Mouse (Mus musculus): ENCODE measurements at regions not wholly inside any gene's neighbourhood (a gene's known extent, or its start where the extent isn't known, plus 50 kb on each side); places are given as distances from the start of the nearest gene placed in this dataset.

DNA sequence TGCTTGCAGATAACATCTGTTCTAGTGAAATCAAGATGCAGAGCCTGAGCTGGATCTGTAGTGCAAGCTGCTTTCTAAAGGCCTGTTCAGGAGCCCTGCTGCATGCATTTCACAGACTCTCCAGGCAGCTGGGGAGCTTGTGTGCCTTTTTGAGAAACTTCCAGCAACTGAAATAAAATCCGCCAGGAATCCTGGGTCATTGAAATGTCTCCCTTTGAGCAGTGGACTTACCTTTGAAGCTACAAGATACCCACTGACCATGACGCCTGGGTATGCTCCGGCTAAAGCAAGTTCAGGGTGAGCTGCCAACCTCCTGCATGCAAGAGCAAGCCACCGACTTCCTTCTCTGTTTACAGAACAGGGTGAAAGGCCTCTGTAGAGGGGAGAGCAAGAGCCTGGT lies 278.7 kb downstream of the Cenpw start:
- DNase-seq = no peak

DNA sequence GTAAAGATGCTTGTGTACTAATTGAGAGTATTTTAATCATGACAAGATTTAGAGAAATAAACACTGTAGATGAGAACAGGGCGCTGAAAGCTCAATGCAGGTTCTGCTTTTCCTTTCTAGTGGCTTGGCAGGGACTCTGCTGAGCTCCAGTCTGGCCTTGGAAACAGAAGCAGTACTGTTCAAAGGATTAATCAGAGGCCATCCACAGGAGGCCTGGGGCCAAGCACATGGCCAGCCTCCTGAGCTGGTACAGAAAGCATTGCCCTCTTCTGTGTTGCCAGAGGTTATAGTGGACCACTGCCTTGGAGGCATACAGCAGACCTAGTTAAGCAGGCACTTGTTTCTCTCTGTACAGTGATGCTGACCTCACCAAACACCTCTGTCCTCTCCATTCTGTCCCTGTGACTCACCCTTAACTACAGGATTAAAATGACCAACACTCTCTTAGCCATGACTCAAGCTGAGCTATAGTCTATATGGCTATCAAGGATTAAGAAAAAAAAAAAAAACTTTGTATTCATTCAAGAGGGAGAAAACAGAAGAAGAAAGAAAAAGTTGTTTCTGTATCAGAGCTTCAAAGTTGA lies 302.5 kb downstream of the Cenpw start:
- no peak for DNase-seq

DNA sequence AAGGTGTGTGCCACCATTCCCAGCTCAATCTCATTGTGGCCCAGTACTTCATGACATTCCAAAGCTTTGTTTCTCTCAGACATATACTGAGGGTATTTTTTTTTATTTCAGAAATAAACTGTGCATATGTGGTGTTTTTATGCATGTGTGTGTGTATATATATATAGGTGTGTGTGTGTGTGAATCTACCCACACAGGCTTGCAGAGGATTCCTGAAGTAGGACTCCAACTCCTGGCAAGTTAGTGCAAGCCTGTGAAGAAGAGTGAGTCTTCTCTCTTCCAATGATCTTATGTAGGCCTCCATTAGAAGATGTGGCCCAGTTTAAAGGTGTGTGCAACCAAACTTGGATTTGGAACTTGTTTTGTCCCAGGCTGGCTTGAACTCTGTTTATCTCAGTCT lies 328.9 kb upstream of the Rspo3 start:
- DNase-seq = no peak

DNA sequence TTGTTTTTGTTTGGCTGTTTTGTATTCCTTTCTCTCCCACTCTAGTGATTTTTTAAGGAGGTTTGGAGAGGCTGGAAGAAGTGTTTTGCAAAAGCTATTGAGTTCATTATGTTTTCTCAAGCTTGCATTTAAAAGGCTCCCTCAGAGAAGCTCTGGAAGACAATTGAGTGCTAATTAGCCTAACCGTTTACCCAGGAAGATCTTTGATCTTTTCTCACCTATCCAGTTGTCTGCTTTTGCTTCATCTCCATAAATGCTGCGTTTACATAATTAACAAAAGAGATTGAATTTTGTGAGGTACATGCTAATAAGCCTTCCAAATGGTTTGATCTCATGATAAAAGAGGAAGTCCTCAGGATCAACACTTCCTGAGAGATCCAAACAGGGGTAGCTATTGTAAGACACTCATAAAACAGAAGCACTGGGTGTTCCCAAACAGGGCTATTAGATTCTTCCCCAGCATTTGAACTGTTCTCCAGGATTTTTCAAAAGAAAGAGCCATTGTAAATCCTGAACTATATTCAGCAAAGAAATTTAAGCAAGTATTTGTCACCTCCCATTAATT lies 320.2 kb upstream of the Rspo3 start:
- DNase-seq = no peak

GRCm38 (mm10) chr10:29852516-29852915 lies 316.8 kb upstream of the Rspo3 start:
- no peak for DNase-seq

GRCm38 (mm10) chr10:29824939-29825658 lies 289.4 kb upstream of the Rspo3 start:
- no peak for DNase-seq

- no peak for DNase-seq
These were observed 288.7 kb upstream of the Rspo3 start for GRCm38 (mm10) chr10:29824413-29824812.

DNA sequence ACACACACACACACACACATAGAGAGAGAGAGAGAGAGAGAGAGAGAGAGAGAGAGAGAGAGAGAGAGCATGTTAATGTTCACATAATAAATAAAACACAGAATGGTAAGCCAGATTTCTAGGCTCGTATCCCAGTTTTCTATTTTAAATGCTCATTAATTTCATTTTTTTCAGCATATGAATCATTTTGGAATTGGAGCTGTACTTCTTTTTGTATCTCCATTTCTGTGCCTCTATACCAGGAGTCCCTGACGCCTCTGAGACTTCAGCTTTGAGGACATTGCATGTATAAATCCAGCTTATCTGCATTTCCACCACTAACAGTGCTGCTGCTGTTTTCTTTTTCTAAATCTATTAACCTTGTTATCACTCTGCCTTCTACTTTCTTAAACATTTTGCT lies 287.5 kb upstream of the Rspo3 start:
- DNase-seq = no peak

- DNase-seq = peak; percentile 52
These were observed 268.4 kb upstream of the Rspo3 start for GRCm38 (mm10) chr10:29803915-29804545.

GRCm38 (mm10) chr10:29802637-29803036 lies 267.0 kb upstream of the Rspo3 start:
- DNase-seq = no peak

DNA sequence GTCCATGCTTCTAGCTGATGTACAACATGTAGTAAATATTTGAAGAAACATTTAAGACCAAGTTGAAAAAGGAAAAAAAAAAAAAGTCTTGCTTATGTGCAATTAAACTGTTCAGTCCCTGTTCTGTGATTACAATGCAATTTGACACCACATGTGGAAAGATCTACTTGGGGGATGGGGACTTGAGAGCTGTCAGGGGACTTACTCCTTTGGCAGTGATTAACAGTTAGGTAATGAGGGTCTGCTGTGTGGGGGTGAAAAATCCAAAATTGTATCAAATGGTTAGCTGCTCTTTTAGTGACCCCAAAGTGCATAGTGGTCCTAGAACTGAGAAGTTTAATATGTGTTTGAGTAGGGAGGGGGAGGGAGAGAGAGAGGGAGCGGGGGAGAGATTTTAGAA lies 259.0 kb upstream of the Rspo3 start:
- DNase-seq = no peak

DNA sequence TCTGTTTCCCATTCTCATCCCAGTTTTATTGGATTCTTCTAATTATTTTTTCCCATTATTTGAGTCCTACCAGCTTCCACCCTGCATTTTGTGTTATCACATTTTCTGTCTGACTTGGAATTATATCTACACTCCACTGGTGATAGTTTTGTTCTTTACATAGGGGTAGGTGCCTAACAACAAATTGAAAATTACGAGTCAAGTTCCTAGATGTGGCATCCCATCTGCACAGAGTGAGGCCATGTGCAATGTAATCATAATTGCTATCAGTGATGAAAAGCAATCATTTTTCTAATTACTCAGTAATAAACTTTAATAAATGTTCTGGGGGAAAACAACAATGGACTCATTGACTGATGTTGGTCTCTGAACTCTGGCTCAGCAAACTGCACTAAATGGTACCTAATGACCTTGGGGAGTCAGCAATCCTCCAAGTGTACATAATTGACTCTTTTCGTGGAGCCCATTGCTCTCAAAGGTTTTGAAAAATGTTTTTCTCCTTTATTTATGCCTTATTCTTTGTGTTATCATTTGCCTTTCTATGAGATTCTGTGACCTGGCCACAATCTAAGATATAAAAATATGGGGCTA lies 250.6 kb upstream of the Rspo3 start:
- no peak for DNase-seq

DNA sequence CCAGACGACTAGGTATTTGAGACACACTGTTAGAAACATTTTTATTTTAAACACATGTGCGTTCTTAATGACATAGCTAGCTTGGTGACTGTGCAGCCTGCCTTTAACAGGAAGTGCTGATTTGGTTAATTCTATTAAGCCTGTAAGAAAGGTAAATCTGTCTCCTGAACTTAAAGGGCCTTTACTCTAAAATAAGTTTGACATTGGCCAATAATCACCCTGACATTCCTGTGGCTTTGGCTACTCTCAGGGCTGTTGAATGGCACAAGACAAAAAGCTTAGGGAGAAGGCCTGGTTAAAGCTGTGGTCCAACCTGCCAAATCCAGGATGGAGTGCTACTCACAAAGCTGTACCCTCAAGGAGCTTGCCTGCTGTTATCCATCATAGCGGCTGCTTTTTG lies 201.0 kb upstream of the Rspo3 start:
- no peak for DNase-seq

DNA sequence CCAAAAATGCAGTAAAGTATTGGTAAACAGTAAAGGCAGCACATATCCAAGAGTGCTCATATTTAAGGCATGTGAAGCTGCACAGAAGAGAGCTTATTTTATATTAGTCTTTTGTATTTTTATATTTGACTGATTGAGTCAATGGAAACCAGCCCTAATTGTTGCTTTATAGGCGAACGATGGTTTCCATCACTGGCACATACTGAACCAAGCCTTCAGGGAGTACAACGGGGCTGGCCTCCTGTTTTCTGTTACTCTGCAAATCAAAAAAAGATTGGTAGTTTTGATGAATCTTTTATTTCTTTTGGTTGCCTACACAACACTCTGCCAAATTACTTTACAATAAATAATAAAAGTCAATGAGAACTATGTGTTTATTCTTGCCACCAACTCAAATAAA lies 189.7 kb upstream of the Rspo3 start:
- no peak for DNase-seq

GRCm38 (mm10) chr10:29710967-29711366 lies 175.3 kb upstream of the Rspo3 start:
- no peak for DNase-seq

DNA sequence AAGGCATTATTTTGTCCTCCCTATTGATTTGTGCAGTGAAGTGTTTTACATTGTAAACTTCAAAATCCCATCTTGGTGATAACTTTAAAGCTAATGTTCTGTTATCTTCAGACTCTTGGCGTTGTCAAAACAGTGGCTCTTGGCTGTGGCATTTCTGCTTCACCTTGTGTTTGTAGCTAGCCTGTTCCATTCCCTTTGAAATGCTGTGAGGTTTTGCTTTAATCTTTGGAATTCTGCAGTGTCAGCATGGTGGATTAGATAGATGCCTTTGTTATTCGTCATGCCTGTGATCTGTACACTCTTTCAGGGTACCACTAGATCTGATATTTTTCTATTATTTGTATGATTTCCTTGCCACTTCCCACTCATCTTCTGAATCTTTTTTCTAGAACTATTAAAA lies 173.0 kb upstream of the Rspo3 start:
- DNase-seq = no peak

GRCm38 (mm10) chr10:29693009-29693935 lies 157.6 kb upstream of the Rspo3 start:
- DNase-seq = no peak

DNA sequence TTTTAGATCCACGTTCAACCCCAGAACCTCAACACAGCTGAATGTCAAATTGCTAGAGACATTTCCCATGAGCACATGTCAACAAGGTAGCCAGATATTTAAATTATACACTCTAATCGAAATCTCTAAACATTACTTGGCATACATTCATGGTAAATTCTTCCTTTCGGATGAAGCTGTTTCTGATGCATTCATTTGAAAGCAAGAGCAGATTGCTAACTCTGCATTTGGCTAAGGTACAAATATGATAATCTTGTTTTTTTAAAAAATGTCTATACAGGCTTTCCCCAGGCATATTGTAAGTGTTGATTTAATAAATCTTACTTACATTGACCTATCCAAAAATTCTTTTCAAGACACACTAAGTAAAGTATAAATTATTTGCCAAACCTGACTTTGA lies 153.9 kb upstream of the Rspo3 start:
- no peak for DNase-seq

DNA sequence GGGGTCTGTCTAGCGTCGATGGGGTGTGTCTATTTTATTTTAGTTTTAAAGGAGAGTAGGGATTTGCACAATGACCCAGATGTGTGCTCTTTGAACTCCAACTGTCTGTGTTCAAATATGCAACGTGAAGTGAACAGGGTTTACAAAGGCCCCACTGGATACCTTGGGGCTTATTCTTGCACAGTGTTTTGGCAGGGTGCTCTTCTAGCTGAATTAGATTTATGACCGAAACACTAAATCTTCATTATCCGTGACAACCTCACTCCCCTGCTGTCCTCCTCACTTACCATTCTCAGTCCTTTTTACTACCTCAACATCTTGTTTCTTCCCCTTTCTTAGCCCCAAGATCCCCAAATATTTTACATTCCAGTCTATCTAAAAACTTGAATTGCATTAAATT lies 151.3 kb upstream of the Rspo3 start:
- DNase-seq = no peak

GRCm38 (mm10) chr10:29674377-29674776 lies 138.7 kb upstream of the Rspo3 start:
- no peak for DNase-seq

DNA sequence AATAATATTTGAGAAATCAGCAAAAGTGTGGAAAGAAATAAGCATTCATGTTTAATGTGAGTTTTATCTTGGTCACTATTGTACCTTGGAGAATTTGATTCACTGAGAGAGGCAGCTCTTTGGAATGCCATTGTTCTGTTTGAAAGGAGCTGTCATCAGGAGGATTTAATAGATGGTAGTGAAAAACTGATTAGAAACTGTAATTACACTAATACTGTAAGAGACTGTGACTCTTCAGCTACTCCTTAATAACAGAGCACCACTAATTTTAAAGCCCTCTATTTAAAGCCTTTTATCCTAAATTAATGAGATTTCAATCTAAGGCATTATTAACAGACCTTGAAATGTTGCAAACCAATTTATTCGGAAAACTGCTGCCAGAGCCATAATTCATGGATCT lies 126.1 kb upstream of the Rspo3 start:
- no peak for DNase-seq

- no peak for DNase-seq
These were observed 104.6 kb upstream of the Rspo3 start for GRCm38 (mm10) chr10:29640249-29640648.

DNA sequence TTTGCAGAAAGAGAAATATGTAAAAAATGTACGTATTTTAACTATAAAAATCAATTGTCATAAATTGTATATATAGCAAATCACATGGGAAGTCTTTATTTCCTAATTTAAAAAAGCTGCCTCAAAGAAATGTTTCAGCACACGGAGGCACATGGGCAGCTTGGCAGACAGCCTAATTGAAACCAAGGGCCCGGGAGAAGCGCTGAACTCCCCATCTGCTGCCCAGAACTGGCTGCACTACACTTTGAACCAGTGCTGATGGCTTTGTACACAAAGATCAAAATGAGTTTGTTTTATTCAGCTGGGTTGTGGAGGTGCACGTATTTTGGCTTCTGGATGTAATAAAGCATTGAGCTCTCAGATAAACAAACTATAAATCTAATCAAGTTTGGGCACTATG lies 100.2 kb upstream of the Rspo3 start:
- DNase-seq = no peak
